Mouse (Mus musculus) bone marrow macrophage, adult 2 months (primary cell): ENCODE results near the gene Hoxa1. TPM values are rescaled to one million over a fixed set of nuclear protein-coding genes. Genes with fewer than 3 reads are reported as not detected.

Experiments
- H3K27ac ChIP-seq: 2 replicates; pipeline ENCODE4 v1.5.1; 2012; ENCODE audit warnings: low read depth, low read length; ENCODE audit not compliant: insufficient read depth
- H3K4me1 ChIP-seq: 2 replicates; pipeline ENCODE4 v1.6.1; 2012; ENCODE audit warnings: low read length; ENCODE audit not compliant: control insufficient read depth, insufficient read depth
- H3K4me3 ChIP-seq: 2 replicates; pipeline ENCODE4 v1.5.1; 2012; ENCODE audit warnings: mild to moderate bottlenecking, low read length, moderate library complexity; ENCODE audit not compliant: insufficient read depth
- CTCF ChIP-seq: IDR thresholded peaks from 2 replicates; pipeline ENCODE4 v1.5.1; 2012; ENCODE audit warnings: low read depth, mild to moderate bottlenecking, low read length, moderate library complexity
- POLR2A ChIP-seq: IDR thresholded peaks from 2 replicates; pipeline ENCODE4 v1.6.1; 2012; ENCODE audit warnings: mild to moderate bottlenecking, low read depth, low read length, borderline replicate concordance
- polyA plus RNA-seq: library from polyadenylated mRNA; stranded (reverse); fragments of >200 nt; gene quantifications from 2 replicates; pipeline ENCODE4 v1.2.4, GENCODE M21; 2012; ENCODE audit not compliant: missing spikeins, insufficient read depth, insufficient read length

Gene Hoxa1
- polyA plus RNA-seq, 1 experiment, result 1.1 TPM

- TF ChIP-seq POLR2A (no peak), CTCF (no peak)
- H3K27ac ChIP-seq, result no peak overlapping the region
Measured at GRCm38 (mm10) chr6:52180726-52181125, 22.6 kb upstream of the Hoxa1 start.

GRCm38 (mm10) chr6:52180213-52180710, 22.1 kb upstream of the Hoxa1 start:
- Histone ChIP-seq H3K4me1 (no peaks in the 10 kb centered on the region), H3K4me3 (no peak overlapping the region), H3K27ac (no peak overlapping the region)
- TF ChIP-seq CTCF (no peak), POLR2A (no peak)

More at GRCm38 (mm10) chr6:52180726-52181125, 22.6 kb upstream of the Hoxa1 start:
- Histone ChIP-seq H3K4me1 (no peaks in the 10 kb centered on the region), H3K4me3 (no peak overlapping the region)

- Histone ChIP-seq H3K4me3 (no peak overlapping the region), H3K27ac (no peak overlapping the region), H3K4me1 (no peaks in the 10 kb centered on the region)
- no peak for TF ChIP-seq CTCF
- TF ChIP-seq POLR2A, result no peak
Measured at GRCm38 (mm10) chr6:52179690-52180089, 21.6 kb upstream of the Hoxa1 start.

GRCm38 (mm10) chr6:52178918-52179665, 21.0 kb upstream of the Hoxa1 start:
- no peak overlapping the region for H3K27ac ChIP-seq

GRCm38 (mm10) chr6:52177806-52178205, 19.7 kb upstream of the Hoxa1 start:
- Histone ChIP-seq H3K27ac (no peak overlapping the region), H3K4me1 (no peaks in the 10 kb centered on the region), H3K4me3 (no peak overlapping the region)
- no peak for TF ChIP-seq POLR2A
- TF ChIP-seq CTCF, result no peak

More at GRCm38 (mm10) chr6:52178918-52179665, 21.0 kb upstream of the Hoxa1 start:
- TF ChIP-seq CTCF (no peak), POLR2A (no peak)
- H3K4me1 ChIP-seq, result no peaks in the 10 kb centered on the region
- no peak overlapping the region for H3K4me3 ChIP-seq

GRCm38 (mm10) chr6:52177061-52177735, 19.1 kb upstream of the Hoxa1 start, which contains the start of gene 5730596B20Rik:
TSS of gene 5730596B20Rik (plus strand) at chr6:52177498.
- Histone ChIP-seq H3K27ac (no peak within 1 kb of the TSS), H3K4me3 (no peak within 1 kb of the TSS), H3K4me1 (no peaks in the 10 kb centered on the region)
- no peak for TF ChIP-seq POLR2A
- no peak for TF ChIP-seq CTCF

GRCm38 (mm10) chr6:52176391-52176790, 18.3 kb upstream of the Hoxa1 start:
- TF ChIP-seq CTCF (no peak), POLR2A (no peak)
- no peaks in the 10 kb centered on the region for H3K4me1 ChIP-seq
- H3K27ac ChIP-seq, result no peak overlapping the region
- H3K4me3 ChIP-seq, result no peak overlapping the region

GRCm38 (mm10) chr6:52175864-52176263, 17.7 kb upstream of the Hoxa1 start:
- Histone ChIP-seq H3K4me3 (no peak overlapping the region), H3K4me1 (no peaks in the 10 kb centered on the region), H3K27ac (no peak overlapping the region)
- TF ChIP-seq CTCF (no peak), POLR2A (no peak)

- Histone ChIP-seq H3K4me3 (no peak overlapping the region), H3K4me1 (no peaks in the 10 kb centered on the region), H3K27ac (no peak overlapping the region)
- no peak for TF ChIP-seq CTCF
- TF ChIP-seq POLR2A, result no peak
Measured at GRCm38 (mm10) chr6:52174968-52175751, 17.0 kb upstream of the Hoxa1 start.
